Mouse (Mus musculus) liver, embryonic 14.5 days (tissue): ENCODE measurements at regions not wholly inside any gene's neighbourhood (a gene's known extent, or its start where the extent isn't known, plus 50 kb on each side); places are given as distances from the start of the nearest gene placed in this dataset.

Experiments used
- ATAC-seq: fragments of 200-750 bp; cut with Nextera tagmentation; 2 replicates; pipeline ENCODE4 v1.8.0; 2017; ENCODE audit warnings: moderate number of reproducible peaks, mild to moderate bottlenecking, moderate library complexity; ENCODE audit not compliant: insufficient read depth
- DNase-seq, 3 experiments: peaks; one replicate each; pipeline ENCODE4 v3.0.0-alpha.2; 2012 to 2013; ENCODE audit warnings: low read depth in 3 of 3, low spot score in 3 of 3
- H3K27ac ChIP-seq: fragments of 300-500 bp; sonication (generic); 2 replicates; pipeline ENCODE4 v1.5.1; 2014; ENCODE audit warnings: moderate library complexity, mild to moderate bottlenecking, control low read depth, inconsistent platforms
- H3K27me3 ChIP-seq: fragments of 300-500 bp; sonication (generic); 2 replicates; pipeline ENCODE4 v1.6.1; 2014; ENCODE audit warnings: mild to moderate bottlenecking, low read length, moderate library complexity; ENCODE audit not compliant: control insufficient read depth, insufficient read depth
- H3K36me3 ChIP-seq: fragments of 300-500 bp; sonication (generic); replicated peaks from 2 replicates; pipeline ENCODE4 v1.6.1; 2014; ENCODE audit warnings: low read depth; ENCODE audit not compliant: control insufficient read depth, insufficient read depth
- H3K4me1 ChIP-seq, 2 experiments: fragments of 200-500 bp in 1 of 2; fragments of 300-500 bp in 1 of 2; sonication (generic) in 1 of 2; replicated peaks; 2 replicates each; pipeline ENCODE4 v1.6.1; 2012 to 2014; ENCODE audit warnings: antibody characterized with exemption in 1 of 2, inconsistent platforms in 1 of 2, low read length in 1 of 2; ENCODE audit not compliant: control insufficient read depth in 2 of 2, insufficient read depth in 2 of 2
- H3K4me2 ChIP-seq: fragments of 300-500 bp; sonication (generic); 2 replicates; pipeline ENCODE4 v1.6.1; 2014; ENCODE audit warnings: low read depth, mild to moderate bottlenecking, control low read depth, moderate library complexity
- H3K4me3 ChIP-seq, 2 experiments: fragments of 200-500 bp in 1 of 2; fragments of 300-500 bp in 1 of 2; sonication (generic) in 1 of 2; 2 replicates each; pipeline ENCODE4 v1.5.1; 2012 to 2014; ENCODE audit warnings: low read depth in 2 of 2, low read length in 2 of 2, mild to moderate bottlenecking in 2 of 2, control low read depth in 1 of 2, inconsistent platforms in 1 of 2, moderate library complexity in 1 of 2; ENCODE audit not compliant: insufficient read depth in 1 of 2
- H3K9ac ChIP-seq: fragments of 300-500 bp; sonication (generic); replicated peaks from 2 replicates; pipeline ENCODE4 v1.6.1; 2014; ENCODE audit warnings: mild to moderate bottlenecking, control low read depth, moderate library complexity
- H3K9me3 ChIP-seq: fragments of 300-500 bp; sonication (generic); 2 replicates; pipeline ENCODE4 v1.6.1; 2016; ENCODE audit warnings: low read length, mixed read lengths; ENCODE audit not compliant: control insufficient read depth
- CTCF ChIP-seq: IDR thresholded peaks from 2 replicates; pipeline ENCODE4 v1.5.1; 2016; ENCODE audit warnings: antibody characterized with exemption, low read depth, control low read depth
- EP300 ChIP-seq: IDR thresholded peaks from 2 replicates; pipeline ENCODE4 v1.6.1; 2016; ENCODE audit warnings: antibody characterized with exemption, low read depth
- WGBS: fragments of 180-500 bp; shearing (Covaris S2); extraction: QIAGEN DNeasy Blood & Tissue Kit; methylation state at CpG from one replicate; pipeline ENCODE4 v1.1.7; 2014; ENCODE audit not compliant: insufficient replicate concordance; 5-methylcytosine and 5-hydroxymethylcytosine counted together

DNA sequence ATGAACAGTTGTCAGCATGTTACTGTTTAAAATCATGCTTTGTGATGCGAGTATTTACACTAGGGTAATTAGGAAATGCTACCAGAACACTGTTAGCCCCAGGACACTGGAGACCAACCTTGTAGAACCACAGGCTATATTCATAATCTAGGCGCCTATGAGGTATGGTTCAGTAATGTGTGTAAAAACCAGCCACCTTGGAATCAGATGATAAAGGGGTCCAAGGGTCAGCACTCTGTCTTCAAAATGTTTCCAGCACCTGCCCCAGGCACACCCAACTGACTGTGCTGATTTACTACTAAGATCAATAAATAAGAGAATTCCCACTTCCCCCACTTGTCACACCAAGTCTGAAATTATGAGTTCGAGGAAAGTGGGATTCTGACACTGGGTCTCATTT lies 100.8 kb upstream of the Mamld1 start:
- no peaks in the 10 kb centered on the region for H3K9me3 ChIP-seq
- no peaks in the 10 kb centered on the region for H3K36me3 ChIP-seq
- H3K27me3 ChIP-seq, result no peaks in the 10 kb centered on the region; the same call in 1 of the 2 replicates
- no peak for ATAC-seq
- no peak overlapping the region for H3K27ac ChIP-seq
- H3K4me2 ChIP-seq, result no peak overlapping the region
- no peak for TF ChIP-seq EP300
- TF ChIP-seq CTCF, result no peak
- no peak overlapping the region for H3K4me3 ChIP-seq
- 58% methylated on average over 3 of the region's 3 CpGs for WGBS
- DNase-seq, result no peak
- H3K9ac ChIP-seq, result no peak overlapping the region
- 0 out of 4 replicates have a peak, but pooled peaks cover 0 to 2% of the 10 kb centered on the region in 2 experiments for H3K4me1 ChIP-seq

DNA sequence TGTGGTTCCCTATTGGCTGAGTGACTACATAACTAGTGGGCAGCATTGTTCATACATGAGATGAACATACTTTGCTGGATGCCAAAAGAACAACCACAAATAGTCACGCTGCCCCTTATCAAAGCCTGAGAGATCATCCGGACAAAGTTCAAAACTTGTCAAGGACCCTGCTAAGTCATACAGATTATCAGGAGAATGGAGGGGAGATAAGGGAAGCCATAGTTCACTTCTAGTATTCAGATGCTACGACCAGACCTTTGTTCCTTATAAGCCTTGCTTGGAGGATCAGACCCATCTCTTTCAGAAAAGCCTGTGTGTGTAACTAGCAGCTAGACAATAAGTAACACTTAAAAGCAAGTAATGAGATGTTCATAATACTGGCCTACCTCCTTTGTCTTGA lies 97.0 kb upstream of the Mamld1 start:
- WGBS, result 46% methylated on average over 3 of the region's 3 CpGs
- ATAC-seq, result no peak
- TF ChIP-seq CTCF (no peak), EP300 (no peak)

More for the DNA sequence above, 97.0 kb upstream of the Mamld1 start:
- Histone ChIP-seq H3K36me3 (no peaks in the 10 kb centered on the region), H3K9me3 (no peaks in the 10 kb centered on the region), H3K4me1 (no peaks in the 10 kb centered on the region), H3K4me2 (no peak overlapping the region), H3K9ac (no peak overlapping the region), H3K4me3 (no peak overlapping the region), H3K27me3 (no peaks in the 10 kb centered on the region), H3K27ac (no peak overlapping the region)
- no peak for DNase-seq
